Mouse (Mus musculus): ENCODE measurements at regions not wholly inside any gene's neighbourhood (a gene's known extent, or its start where the extent isn't known, plus 50 kb on each side); places are given as distances from the start of the nearest gene placed in this dataset.

DNA sequence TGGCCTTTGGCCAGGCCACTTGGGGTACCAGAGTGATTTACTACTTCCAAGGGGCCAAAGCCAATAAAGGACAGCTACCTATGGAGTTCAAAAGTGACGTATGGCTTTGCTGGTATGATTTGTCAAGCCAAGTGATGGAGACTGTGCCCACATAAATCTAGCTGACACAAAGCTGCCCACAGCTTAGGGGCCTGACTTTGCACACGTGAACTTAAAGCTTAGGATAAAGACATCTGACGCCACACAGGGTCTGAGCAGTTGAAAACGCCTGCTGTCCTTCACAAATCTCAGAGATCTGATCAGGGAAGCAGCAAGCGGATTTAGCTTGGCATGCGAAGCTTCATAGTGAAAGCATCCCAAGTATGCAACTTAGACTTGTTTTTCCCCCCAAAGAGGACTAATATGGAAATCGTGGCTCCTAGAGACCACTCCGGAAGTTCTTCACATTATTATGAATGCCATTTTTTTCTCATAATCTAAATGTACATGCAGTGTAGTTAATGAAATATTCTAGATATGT, 127.1 kb upstream of the Col8a1 start:
- TF ChIP-seq POLR2A (IDR thresholded peaks at IDR 0.05; ENCODE audit: low read depth, low read length) = no peak
- no peak for TF ChIP-seq CTCF (IDR thresholded peaks at IDR 0.05; ENCODE audit: borderline replicate concordance, insufficient read depth, low read length)

Measured in embryonic fibroblast, embryonic 13.5 days (primary cell).